Mouse (Mus musculus): ENCODE results near the gene L1cam. TPM values are rescaled to one million over a fixed set of nuclear protein-coding genes. Genes with fewer than 3 reads are reported as not detected.

The L1cam gene
- polyA plus RNA-seq, 1 experiment from 2014 or later = 10.4 TPM

DNA sequence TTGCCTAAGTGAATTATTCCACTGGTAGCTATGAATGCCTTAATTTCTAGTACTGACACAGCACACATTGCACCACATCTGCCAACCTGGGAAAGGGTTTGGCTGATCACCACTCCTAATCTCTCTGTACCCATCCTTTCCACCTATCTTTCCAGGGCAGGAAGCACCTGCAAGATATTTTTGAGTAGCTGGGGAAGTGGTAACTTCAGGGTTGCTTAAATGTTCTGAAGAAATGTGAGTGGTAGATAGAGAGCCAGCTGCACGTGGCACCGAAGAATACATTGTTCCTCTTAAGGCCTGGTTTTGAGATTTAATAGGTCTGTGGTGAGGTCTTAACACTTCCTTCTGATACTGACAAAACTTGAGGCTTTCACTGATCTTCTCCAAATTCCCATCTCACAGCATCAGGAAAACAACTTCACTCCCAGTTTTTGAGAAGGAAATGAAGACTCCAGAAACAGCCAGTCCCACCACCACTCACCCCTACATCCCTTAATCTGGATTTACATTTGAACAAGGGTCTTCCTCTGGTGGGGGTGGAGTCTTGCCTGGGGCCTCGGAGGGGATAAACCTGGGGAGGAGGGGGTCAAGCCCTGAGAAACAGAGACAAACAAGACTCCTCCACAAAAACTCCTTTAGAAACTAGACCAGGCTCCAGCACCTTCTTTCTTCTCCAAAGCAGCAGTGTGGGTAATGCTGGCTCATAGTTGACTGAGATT lies 79.2 kb downstream of the L1cam start:
- Histone ChIP-seq H3K9me3 (replicated peaks) (no peaks in the 10 kb centered on the region), H3K27me3 (0 out of 2 replicates have a peak, but pooled peaks cover 4% of the 10 kb centered on the region), H3K36me3 (no peaks in the 10 kb centered on the region), H3K27ac (no peak overlapping the region), H3K4me3 (replicated peaks) (no peak overlapping the region), H3K4me2 (no peak overlapping the region), H3K4me1 (no peaks in the 10 kb centered on the region), H3K9ac (no peak overlapping the region)
- WGBS = 64% methylated on average over 3 of the region's 3 CpGs
- no peak for ATAC-seq (replicated peaks; ENCODE audit: low FRiP score)

DNA sequence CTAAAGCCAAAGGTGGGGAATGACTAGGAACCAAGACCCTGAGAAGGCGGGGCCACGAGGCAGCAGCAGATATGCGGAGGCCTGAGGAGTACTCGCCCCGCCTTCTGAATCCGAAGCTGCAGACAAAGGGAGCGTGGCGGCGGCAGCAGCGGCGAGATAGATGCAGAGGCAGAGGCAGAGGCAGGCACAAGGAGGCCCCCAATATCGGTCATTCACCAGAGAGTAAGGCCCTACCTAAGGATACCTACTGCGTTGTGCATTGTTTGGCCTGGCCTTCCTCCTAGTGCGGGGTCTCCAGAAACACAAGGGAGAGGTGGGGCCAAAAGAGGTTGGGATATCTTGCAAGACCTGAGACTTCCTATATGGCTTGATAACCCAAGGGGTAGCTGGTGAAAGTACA lies 80.8 kb downstream of the L1cam start:
- peak overlapping the region; percentile 39 for H3K4me3 ChIP-seq (replicated peaks)
- 11% methylated on average over 14 of the region's 14 CpGs for WGBS
- peak; percentile 70; the same call in 1 of the 2 replicates for ATAC-seq (replicated peaks; ENCODE audit: low FRiP score)
- no peaks in the 10 kb centered on the region for H3K4me1 ChIP-seq
- H3K36me3 ChIP-seq = no peaks in the 10 kb centered on the region
- 0 out of 2 replicates have a peak overlapping the region, but pooled peaks have one; percentile 41 for H3K9ac ChIP-seq
- 0 out of 2 replicates have a peak, but pooled peaks cover 4% of the 10 kb centered on the region for H3K27me3 ChIP-seq
- H3K4me2 ChIP-seq = peak overlapping the region; percentile 54
- H3K9me3 ChIP-seq (replicated peaks) = no peaks in the 10 kb centered on the region
- H3K27ac ChIP-seq = no peak overlapping the region

DNA sequence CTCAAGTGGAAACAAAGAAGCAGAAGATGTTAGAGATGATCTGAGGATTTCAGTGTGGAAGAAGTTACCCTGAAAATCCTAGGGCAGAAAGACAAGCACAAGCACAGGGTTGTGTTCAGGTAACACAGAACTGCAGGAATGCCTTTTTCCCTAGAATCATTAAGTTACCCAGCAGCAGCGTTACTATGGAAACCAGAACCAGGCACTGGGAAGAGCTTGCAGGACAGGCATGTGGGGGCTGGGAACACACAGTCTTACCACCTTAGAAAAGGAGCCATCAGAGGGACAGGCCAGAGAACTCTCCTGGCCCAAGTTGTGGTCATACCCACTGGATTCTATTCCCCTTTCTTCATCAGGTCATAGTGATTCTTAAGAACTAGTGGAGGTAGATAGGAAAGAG lies 90.1 kb downstream of the L1cam start:
- no peaks in the 10 kb centered on the region for H3K36me3 ChIP-seq
- no peak overlapping the region for H3K9ac ChIP-seq
- H3K27ac ChIP-seq = no peak overlapping the region
- no peak overlapping the region for H3K4me2 ChIP-seq
- H3K27me3 ChIP-seq = no peaks in the 10 kb centered on the region
- H3K9me3 ChIP-seq (replicated peaks) = no peaks in the 10 kb centered on the region
- WGBS = 33% methylated on average over 1 of the region's 1 CpGs
- ATAC-seq (replicated peaks; ENCODE audit: low FRiP score) = no peak
- H3K4me1 ChIP-seq = no peaks in the 10 kb centered on the region
- no peak overlapping the region for H3K4me3 ChIP-seq (replicated peaks)

Other genes starting within 250 kb of the L1cam start
- gene Pnck, start 236.0 kb downstream of the L1cam start, polyA plus RNA-seq (2015; fragmentation: Nextera tagmentation; extraction: Ambion mirVana) = 14.5 and 17.3 TPM in 2 replicates
- gene Slc6a8, start 223.0 kb downstream of the L1cam start, polyA plus RNA-seq (2015; fragmentation: Nextera tagmentation; extraction: Ambion mirVana) = 7.1 and 7.9 TPM in 2 replicates
- gene Bcap31, start 179.9 kb downstream of the L1cam start, polyA plus RNA-seq (2015; fragmentation: Nextera tagmentation; extraction: Ambion mirVana) = 256 and 267 TPM in 2 replicates
- 12.4 and 15.2 TPM in 2 replicates for gene Abcd1, start 179.5 kb downstream of the L1cam start, polyA plus RNA-seq (2015; fragmentation: Nextera tagmentation; extraction: Ambion mirVana)
- gene Plxnb3, start 139.0 kb downstream of the L1cam start, polyA plus RNA-seq (2015; fragmentation: Nextera tagmentation; extraction: Ambion mirVana) = 0.14 and 0.44 TPM in 2 replicates
- gene Srpk3, start 121.7 kb downstream of the L1cam start, polyA plus RNA-seq (2015; fragmentation: Nextera tagmentation; extraction: Ambion mirVana) = 5.2 and 8.1 TPM in 2 replicates
- gene Idh3g, start 109.2 kb downstream of the L1cam start, polyA plus RNA-seq (2015; fragmentation: Nextera tagmentation; extraction: Ambion mirVana) = 224 and 234 TPM in 2 replicates
- gene Ssr4, start 109.1 kb downstream of the L1cam start, polyA plus RNA-seq (2015; fragmentation: Nextera tagmentation; extraction: Ambion mirVana) = 176 and 184 TPM in 2 replicates
- gene Pdzd4, start 71.1 kb downstream of the L1cam start, polyA plus RNA-seq (2015; fragmentation: Nextera tagmentation; extraction: Ambion mirVana) = 0.80 and 0.92 TPM in 2 replicates
- gene Avpr2, start 4.0 kb downstream of the L1cam start, polyA plus RNA-seq (2015; fragmentation: Nextera tagmentation; extraction: Ambion mirVana) = 5.8 and 6.2 TPM in 2 replicates
- 3.7 and 4.0 TPM in 2 replicates for gene Arhgap4, start 25.8 kb upstream of the L1cam start, polyA plus RNA-seq (2015; fragmentation: Nextera tagmentation; extraction: Ambion mirVana)
- gene Naa10, start 25.8 kb upstream of the L1cam start, polyA plus RNA-seq (2015; fragmentation: Nextera tagmentation; extraction: Ambion mirVana) = 139 and 159 TPM in 2 replicates
- gene Renbp, start 34.7 kb upstream of the L1cam start, polyA plus RNA-seq (2015; fragmentation: Nextera tagmentation; extraction: Ambion mirVana) = 41.9 and 54.5 TPM in 2 replicates
- gene Hcfc1, start 70.3 kb upstream of the L1cam start, polyA plus RNA-seq (2015; fragmentation: Nextera tagmentation; extraction: Ambion mirVana) = 58.1 and 60.5 TPM in 2 replicates
- gene Irak1, start 127.8 kb upstream of the L1cam start, polyA plus RNA-seq (2015; fragmentation: Nextera tagmentation; extraction: Ambion mirVana) = 71.5 and 77.8 TPM in 2 replicates
- gene Opn1mw, start 231.4 kb upstream of the L1cam start, polyA plus RNA-seq (2015; fragmentation: Nextera tagmentation; extraction: Ambion mirVana) = not detected in 2 replicates
- 11.2 and 12.1 TPM in 2 replicates for gene Mecp2, start 239.3 kb upstream of the L1cam start, polyA plus RNA-seq (2015; fragmentation: Nextera tagmentation; extraction: Ambion mirVana)

Measured in kidney, embryonic 15.5 days (tissue).